Mouse (Mus musculus) liver, embryonic 14.5 days (tissue): ENCODE results near the gene Hmcn2. TPM values are rescaled to one million over a fixed set of nuclear protein-coding genes. Genes with fewer than 3 reads are reported as not detected.

Experiments
- ATAC-seq: fragments of 200-750 bp; cut with Nextera tagmentation; 2 replicates; pipeline ENCODE4 v1.8.0; 2017; ENCODE audit warnings: moderate number of reproducible peaks, mild to moderate bottlenecking, moderate library complexity; ENCODE audit not compliant: insufficient read depth
- DNase-seq, 3 experiments: peaks; one replicate each; pipeline ENCODE4 v3.0.0-alpha.2; 2012 to 2013; ENCODE audit warnings: low read depth in 3 of 3, low spot score in 3 of 3
- H3K27ac ChIP-seq: fragments of 300-500 bp; sonication (generic); 2 replicates; pipeline ENCODE4 v1.5.1; 2014; ENCODE audit warnings: moderate library complexity, mild to moderate bottlenecking, control low read depth, inconsistent platforms
- H3K27me3 ChIP-seq: fragments of 300-500 bp; sonication (generic); 2 replicates; pipeline ENCODE4 v1.6.1; 2014; ENCODE audit warnings: mild to moderate bottlenecking, low read length, moderate library complexity; ENCODE audit not compliant: control insufficient read depth, insufficient read depth
- H3K36me3 ChIP-seq: fragments of 300-500 bp; sonication (generic); replicated peaks from 2 replicates; pipeline ENCODE4 v1.6.1; 2014; ENCODE audit warnings: low read depth; ENCODE audit not compliant: control insufficient read depth, insufficient read depth
- H3K4me1 ChIP-seq, 2 experiments: fragments of 200-500 bp in 1 of 2; fragments of 300-500 bp in 1 of 2; sonication (generic) in 1 of 2; replicated peaks; 2 replicates each; pipeline ENCODE4 v1.6.1; 2012 to 2014; ENCODE audit warnings: antibody characterized with exemption in 1 of 2, inconsistent platforms in 1 of 2, low read length in 1 of 2; ENCODE audit not compliant: control insufficient read depth in 2 of 2, insufficient read depth in 2 of 2
- H3K4me2 ChIP-seq: fragments of 300-500 bp; sonication (generic); 2 replicates; pipeline ENCODE4 v1.6.1; 2014; ENCODE audit warnings: low read depth, mild to moderate bottlenecking, control low read depth, moderate library complexity
- H3K4me3 ChIP-seq, 2 experiments: fragments of 200-500 bp in 1 of 2; fragments of 300-500 bp in 1 of 2; sonication (generic) in 1 of 2; 2 replicates each; pipeline ENCODE4 v1.5.1; 2012 to 2014; ENCODE audit warnings: low read depth in 2 of 2, low read length in 2 of 2, mild to moderate bottlenecking in 2 of 2, control low read depth in 1 of 2, inconsistent platforms in 1 of 2, moderate library complexity in 1 of 2; ENCODE audit not compliant: insufficient read depth in 1 of 2
- H3K9ac ChIP-seq: fragments of 300-500 bp; sonication (generic); replicated peaks from 2 replicates; pipeline ENCODE4 v1.6.1; 2014; ENCODE audit warnings: mild to moderate bottlenecking, control low read depth, moderate library complexity
- H3K9me3 ChIP-seq: fragments of 300-500 bp; sonication (generic); 2 replicates; pipeline ENCODE4 v1.6.1; 2016; ENCODE audit warnings: low read length, mixed read lengths; ENCODE audit not compliant: control insufficient read depth
- CTCF ChIP-seq: IDR thresholded peaks from 2 replicates; pipeline ENCODE4 v1.5.1; 2016; ENCODE audit warnings: antibody characterized with exemption, low read depth, control low read depth
- EP300 ChIP-seq: IDR thresholded peaks from 2 replicates; pipeline ENCODE4 v1.6.1; 2016; ENCODE audit warnings: antibody characterized with exemption, low read depth
- WGBS: fragments of 180-500 bp; shearing (Covaris S2); extraction: QIAGEN DNeasy Blood & Tissue Kit; methylation state at CpG from one replicate; pipeline ENCODE4 v1.1.7; 2014; ENCODE audit not compliant: insufficient replicate concordance; 5-methylcytosine and 5-hydroxymethylcytosine counted together
- polyA plus RNA-seq, 2 experiments: library from polyadenylated mRNA; depleted of rRNA in 1 of 2; stranded (reverse) in 1 of 2; unstranded in 1 of 2; fragments of >200 nt; fragmentation: Nextera tagmentation in 1 of 2; extraction: Ambion mirVana in 1 of 2; gene quantifications; 2 replicates each; pipeline versions ENCODE4 v1.2.1 to v1.2.3; 2012 to 2014

Gene Hmcn2
- polyA plus RNA-seq, 2 experiments, result 0.10 to 0.27 TPM

- TF ChIP-seq EP300, result no peak
- peak; percentile 95 for TF ChIP-seq CTCF
- ATAC-seq, result no peak
- 0% methylated on average over 4 of the region's 4 CpGs for WGBS
These were observed 19.2 kb upstream of the Hmcn2 start for GRCm38 (mm10) chr2:31294985-31295384.

DNA sequence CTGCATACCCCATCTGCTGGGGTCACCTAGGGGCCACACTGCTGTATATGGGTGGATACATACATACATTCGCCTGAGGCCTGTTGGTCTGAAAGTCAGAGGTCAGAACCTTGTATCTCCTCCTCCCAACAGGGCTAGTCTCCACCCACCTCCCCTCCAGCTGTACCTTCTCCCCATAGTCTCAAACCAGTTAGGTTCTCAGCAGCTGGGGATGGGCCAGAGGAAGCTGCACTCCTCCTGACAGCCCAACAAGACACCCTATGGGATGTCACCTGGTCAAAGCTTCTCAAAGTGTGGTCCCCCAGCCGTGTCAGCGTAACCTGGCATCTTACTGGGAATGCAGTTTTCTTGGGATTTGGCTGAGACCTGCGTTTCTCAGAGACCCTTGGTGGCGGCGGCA lies 17.8 kb upstream of the Hmcn2 start:
- ATAC-seq (no peak), DNase-seq (no peak)
- Histone ChIP-seq H3K36me3 (no peaks in the 10 kb centered on the region), H3K4me3 (no peak overlapping the region), H3K9ac (no peak overlapping the region), H3K27me3 (no peaks in the 10 kb centered on the region), H3K27ac (no peak overlapping the region), H3K9me3 (no peaks in the 10 kb centered on the region), H3K4me1 (peaks cover 0 to 4% of the 10 kb centered on the region in 2 experiments; a peak in 2 of 4 replicates), H3K4me2 (no peak overlapping the region)
- TF ChIP-seq CTCF, result no peak
- no peak for TF ChIP-seq EP300
- 68% methylated on average over 6 of the region's 6 CpGs for WGBS

More at GRCm38 (mm10) chr2:31294985-31295384, 19.2 kb upstream of the Hmcn2 start:
- no peaks in the 10 kb centered on the region for H3K36me3 ChIP-seq
- no peak overlapping the region for H3K4me2 ChIP-seq
- H3K9ac ChIP-seq, result no peak overlapping the region
- H3K9me3 ChIP-seq, result no peaks in the 10 kb centered on the region
- peaks cover 0 to 4% of the 10 kb centered on the region in 2 experiments; a peak in 2 of 4 replicates for H3K4me1 ChIP-seq
- no peak overlapping the region for H3K27ac ChIP-seq
- no peak overlapping the region for H3K4me3 ChIP-seq
- peak; percentile 9 to 20 (median 20) for DNase-seq
- no peaks in the 10 kb centered on the region for H3K27me3 ChIP-seq

DNA sequence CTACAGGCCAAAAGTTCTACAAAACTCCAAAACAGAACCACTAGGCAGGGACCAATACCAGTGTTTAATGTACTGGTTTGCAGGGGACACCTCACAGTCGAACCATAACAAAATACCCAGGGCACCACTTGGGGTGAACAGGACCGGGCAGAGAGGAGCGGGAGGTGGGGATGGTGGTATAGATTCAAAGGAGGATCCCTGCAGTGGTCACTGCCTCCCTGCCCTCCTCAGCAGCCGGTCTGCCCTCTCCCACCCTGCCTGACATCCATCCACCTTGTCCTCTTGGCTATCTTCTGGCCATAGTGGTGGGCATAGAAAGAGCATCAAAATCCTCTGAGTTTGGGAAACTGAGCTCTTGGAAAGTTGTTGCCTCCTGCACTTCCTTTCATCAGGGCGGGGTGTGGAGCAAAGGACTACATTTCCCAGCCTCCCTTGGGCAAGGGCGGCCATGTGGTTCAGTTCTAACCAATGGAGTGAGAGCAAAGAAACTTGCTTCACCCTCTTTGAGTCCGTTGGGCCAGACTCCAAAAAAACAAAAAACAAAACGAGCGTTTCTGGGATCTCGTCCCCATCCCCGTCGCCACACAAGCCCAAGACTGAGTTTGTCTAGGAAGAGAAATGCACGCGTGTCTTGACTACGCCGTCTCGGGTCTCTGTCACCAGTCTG lies 16.5 kb upstream of the Hmcn2 start:
- Histone ChIP-seq H3K4me2 (peak overlapping the region; percentile 47), H3K36me3 (no peaks in the 10 kb centered on the region), H3K9ac (no peak overlapping the region), H3K27me3 (no peaks in the 10 kb centered on the region), H3K27ac (no peak overlapping the region), H3K9me3 (no peaks in the 10 kb centered on the region), H3K4me3 (peak overlapping the region; percentile 28 to 67), H3K4me1 (peaks cover 0 to 4% of the 10 kb centered on the region in 2 experiments; a peak in 2 of 4 replicates)
- 6% methylated on average over 17 of the region's 17 CpGs for WGBS
- peak; percentile 55; the same call in 1 of the 2 replicates for ATAC-seq
- no peak for TF ChIP-seq EP300
- no peak for TF ChIP-seq CTCF
- peak; percentile 11 to 24 (median 17) for DNase-seq

DNA sequence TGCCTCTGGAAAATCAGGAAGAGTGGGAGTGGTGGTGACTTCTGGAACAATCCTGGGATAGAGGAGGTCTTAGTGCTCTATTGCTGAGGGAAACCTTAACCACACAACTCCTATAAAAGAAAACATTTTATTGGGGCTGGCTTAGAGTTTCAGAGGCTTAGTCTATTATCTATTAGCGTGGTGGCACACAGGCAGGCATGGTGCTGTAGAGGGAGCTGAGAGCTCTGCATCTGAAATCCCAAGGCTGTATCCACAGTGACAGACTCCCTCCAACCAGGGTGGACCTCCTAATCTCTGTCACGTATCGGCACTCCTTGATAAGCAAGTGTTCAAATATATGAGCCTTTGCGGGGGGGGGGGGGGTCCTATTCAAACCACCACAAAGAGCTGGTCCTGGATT lies 15.4 kb upstream of the Hmcn2 start:
- no peak for DNase-seq

GRCm38 (mm10) chr2:31299266-31299665 lies 14.9 kb upstream of the Hmcn2 start:
- WGBS, result 26% methylated on average over 4 of the region's 4 CpGs
- Histone ChIP-seq H3K9ac (no peak overlapping the region), H3K4me2 (no peak overlapping the region), H3K27me3 (no peaks in the 10 kb centered on the region), H3K36me3 (no peaks in the 10 kb centered on the region), H3K4me1 (peaks cover 0 to 4% of the 10 kb centered on the region in 2 experiments; a peak in 2 of 4 replicates), H3K27ac (no peak overlapping the region), H3K4me3 (no peak overlapping the region), H3K9me3 (no peaks in the 10 kb centered on the region)
- peak; percentile 76 for TF ChIP-seq CTCF
- TF ChIP-seq EP300, result no peak
- no peak for ATAC-seq
- DNase-seq, result peak; percentile 25 to 38 (median 37)

More for the DNA sequence above, 15.4 kb upstream of the Hmcn2 start:
- Histone ChIP-seq H3K27ac (no peak overlapping the region), H3K4me1 (peaks cover 0 to 4% of the 10 kb centered on the region in 2 experiments; a peak in 2 of 4 replicates), H3K36me3 (no peaks in the 10 kb centered on the region), H3K9ac (no peak overlapping the region), H3K27me3 (no peaks in the 10 kb centered on the region), H3K4me3 (no peak overlapping the region), H3K4me2 (no peak overlapping the region), H3K9me3 (no peaks in the 10 kb centered on the region)
- no peak for TF ChIP-seq EP300
- no peak for TF ChIP-seq CTCF
- 26% methylated on average over 4 of the region's 4 CpGs for WGBS
- ATAC-seq, result no peak
